Mouse (Mus musculus): ENCODE results near the gene Eln. TPM values are rescaled to one million over a fixed set of nuclear protein-coding genes. Genes with fewer than 3 reads are reported as not detected.

Eln gene
- total RNA-seq (2021), result 100 to 1,000 TPM; 334 to 400 TPM
- long read RNA-seq, experiment 1, transcript Eln-201 (37 exons, 3,853 nt), result major isoform, 74 of 204 reads
- long read RNA-seq, experiment 1, partial matches to known transcripts, result 95 of 204 reads
- long read RNA-seq, experiment 1, other reads (novel, unspliced or antisense), result 33 of 204 reads
- long read RNA-seq, experiment 2, transcript Eln-201 (37 exons, 3,853 nt), result major isoform, 133 of 278 reads
- long read RNA-seq, experiment 2, partial matches to known transcripts, result 102 of 278 reads
- long read RNA-seq, experiment 2, other reads (novel, unspliced or antisense), result 40 of 278 reads

- peak in 1 of 2 experiments; percentile 64 for DNase-seq (ENCODE audit: low spot score in 2 of 2)
These were observed at the start of gene Eln for GRCm38 (mm10) chr5:134746890-134747511. TSS of gene Eln (minus strand) at chr5:134747323.

DNA sequence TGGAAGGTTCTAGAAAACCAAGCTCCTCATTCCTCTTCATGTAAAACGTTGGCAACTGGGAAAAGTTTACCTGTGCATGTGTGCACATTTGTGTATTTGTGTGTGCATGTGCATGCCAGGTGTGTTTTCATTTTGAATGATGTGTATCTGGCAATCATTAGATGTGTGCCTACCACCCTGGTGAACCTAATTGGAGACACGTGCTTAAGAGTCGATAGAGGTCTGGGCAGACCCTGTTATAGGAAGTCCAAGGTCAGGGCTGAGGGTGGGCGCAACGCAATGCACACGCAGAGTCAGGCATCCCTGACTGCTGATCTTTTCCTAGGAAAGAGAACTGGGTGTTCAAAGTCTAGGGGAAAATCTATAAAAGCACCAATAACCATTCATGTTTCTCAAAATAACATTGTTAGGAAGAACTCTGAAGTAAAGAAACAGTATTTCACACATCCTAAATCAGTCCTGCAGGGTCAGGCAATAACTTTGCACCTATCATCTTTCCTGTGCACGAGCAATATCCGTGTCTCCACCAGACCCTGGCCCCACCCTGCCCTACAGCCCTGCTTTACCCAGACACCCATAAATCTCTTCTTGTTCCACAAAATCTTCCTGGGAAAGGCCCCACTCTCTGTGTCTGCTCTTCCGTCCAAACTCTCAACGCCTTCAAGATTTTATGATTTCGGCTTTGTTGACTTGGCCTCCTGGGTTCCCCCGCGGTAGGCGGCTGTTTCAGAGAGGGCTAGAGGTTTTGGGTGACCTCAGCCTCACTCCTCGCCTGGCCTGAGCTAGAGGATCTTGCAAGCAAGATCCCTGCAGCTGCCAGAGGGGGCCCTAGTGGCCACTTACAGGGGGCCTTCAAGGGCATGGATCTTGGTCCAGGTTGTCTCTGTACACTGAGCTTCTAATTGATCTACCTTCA, 43.2 kb upstream of the Eln start:
- DNase-seq (ENCODE audit: low spot score in 2 of 2), result peak in 1 of 2 experiments; percentile 64

DNA sequence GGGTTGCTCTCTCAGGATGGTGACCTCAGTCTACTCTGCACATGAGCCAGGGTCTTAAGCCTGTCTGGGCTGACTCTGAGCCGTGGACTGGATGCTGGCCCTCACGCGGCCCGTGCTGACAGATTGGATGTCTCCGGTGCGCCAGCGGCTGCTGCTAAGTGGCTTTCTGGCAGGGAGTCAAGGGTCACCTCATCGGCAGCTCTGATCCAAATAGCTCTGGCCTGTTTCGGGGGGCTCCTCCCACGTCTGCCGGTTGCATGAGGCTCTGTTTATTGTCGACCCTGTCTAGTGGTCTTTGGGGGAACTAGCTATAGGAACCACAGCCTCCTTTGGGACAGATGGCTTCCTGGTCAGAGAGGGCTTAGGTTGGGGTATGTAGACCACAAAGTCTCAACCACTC, 41.1 kb upstream of the Eln start:
- peak; percentile 59 to 78 for DNase-seq (ENCODE audit: low spot score in 2 of 2)

DNA sequence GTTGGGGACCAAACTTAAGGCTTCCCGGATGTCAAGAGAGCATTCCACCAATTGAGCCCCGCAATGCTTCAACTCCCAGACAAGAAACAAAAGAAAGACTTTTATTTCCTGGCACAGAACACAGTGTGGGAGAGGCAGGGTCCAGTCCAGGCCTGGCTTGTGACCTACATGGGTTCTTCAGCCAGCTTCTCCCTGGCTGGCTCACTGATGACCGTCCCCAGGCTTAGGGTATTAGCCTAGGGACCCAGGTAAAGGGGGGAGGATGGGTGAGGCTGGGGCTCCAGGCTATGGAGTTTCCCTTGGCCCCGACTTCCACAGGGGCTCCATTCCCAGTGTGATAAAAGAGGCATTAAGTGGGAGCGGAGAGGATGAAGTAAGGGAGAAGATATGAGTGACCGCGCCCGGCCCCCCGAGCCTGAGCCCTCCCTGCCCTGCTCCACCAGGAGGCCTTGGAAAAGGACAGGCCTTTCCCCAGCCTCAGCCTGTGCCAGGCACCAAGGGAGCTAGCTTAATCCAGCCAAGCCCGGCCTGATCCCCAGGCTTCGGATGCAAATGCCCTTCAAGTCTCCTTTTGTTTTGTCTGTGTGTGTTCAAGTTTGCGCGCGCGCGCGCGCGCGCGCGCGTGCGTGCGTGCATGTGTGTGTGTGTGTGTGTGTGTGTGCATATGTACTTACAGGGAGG, 38.7 kb upstream of the Eln start:
- DNase-seq (ENCODE audit: low spot score in 2 of 2), result peak in 1 of 2 experiments; percentile 32

DNA sequence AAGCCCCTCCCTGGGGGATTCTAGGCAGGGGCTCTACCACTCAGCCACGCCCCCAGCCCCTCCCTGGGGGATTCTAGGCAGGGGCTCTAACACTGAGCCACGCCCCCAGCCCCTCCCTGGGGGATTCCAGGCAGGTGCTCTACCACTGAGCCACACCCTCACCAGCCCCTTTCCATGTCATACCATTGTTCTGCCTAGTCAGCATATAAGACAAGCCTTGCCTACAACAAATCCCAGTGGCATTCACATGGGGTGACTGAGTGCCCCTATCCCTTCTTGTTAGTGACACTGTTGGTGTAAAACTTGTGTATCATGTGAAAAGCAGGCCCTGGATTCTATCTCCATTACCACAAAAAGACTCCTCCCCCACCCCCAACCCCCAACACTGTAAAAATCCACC, 36.7 kb upstream of the Eln start:
- no peak for DNase-seq (ENCODE audit: low spot score in 2 of 2)

- DNase-seq (ENCODE audit: low spot score in 2 of 2), result no peak
These were observed 33.8 kb upstream of the Eln start for GRCm38 (mm10) chr5:134780963-134781362.

DNA sequence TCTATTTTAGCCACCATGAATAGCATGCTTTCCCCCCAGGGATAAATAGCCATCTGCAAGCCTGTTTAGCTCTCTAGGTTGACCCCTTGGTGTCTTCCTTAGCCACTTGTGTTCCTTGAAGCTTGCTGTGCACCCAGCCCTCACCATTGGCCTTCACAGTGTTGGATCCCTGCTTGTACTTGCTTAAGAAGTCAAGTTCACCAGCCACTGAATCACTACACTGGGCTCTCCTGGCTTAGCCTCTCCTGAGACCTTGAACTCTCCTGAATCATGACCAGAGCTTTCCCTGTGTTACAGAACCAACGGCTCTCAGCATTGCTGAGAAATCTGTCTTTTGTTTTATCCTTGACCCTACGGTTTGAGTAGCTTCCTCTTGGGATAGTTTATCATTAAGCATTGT, 33.0 kb upstream of the Eln start:
- no peak for DNase-seq (ENCODE audit: low spot score in 2 of 2)

GRCm38 (mm10) chr5:134776551-134776950, 29.4 kb upstream of the Eln start:
- DNase-seq (ENCODE audit: low spot score in 2 of 2), result no peak

GRCm38 (mm10) chr5:134772522-134772921, 25.4 kb upstream of the Eln start:
- DNase-seq (ENCODE audit: low spot score in 2 of 2), result no peak

DNA sequence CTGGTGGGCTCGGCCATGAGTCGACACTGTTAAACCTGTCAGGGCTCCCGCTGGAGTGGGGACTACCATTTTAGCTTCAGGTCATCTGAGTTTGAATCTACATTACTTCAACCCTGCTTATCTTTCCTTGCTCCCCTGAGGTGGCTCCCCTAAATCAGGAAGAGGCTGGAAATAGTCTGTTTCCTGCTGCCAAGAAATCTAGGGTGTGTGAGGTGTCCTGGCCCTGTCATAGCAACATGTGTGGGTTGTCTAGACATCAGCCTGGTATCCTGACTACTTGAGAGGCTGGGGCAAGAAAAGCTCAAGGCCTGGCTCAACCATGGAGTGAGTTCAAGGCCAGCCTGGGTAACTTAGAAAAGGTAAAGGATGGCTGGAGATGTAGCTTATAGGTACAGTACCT, 24.6 kb upstream of the Eln start:
- DNase-seq (ENCODE audit: low spot score in 2 of 2), result no peak

DNA sequence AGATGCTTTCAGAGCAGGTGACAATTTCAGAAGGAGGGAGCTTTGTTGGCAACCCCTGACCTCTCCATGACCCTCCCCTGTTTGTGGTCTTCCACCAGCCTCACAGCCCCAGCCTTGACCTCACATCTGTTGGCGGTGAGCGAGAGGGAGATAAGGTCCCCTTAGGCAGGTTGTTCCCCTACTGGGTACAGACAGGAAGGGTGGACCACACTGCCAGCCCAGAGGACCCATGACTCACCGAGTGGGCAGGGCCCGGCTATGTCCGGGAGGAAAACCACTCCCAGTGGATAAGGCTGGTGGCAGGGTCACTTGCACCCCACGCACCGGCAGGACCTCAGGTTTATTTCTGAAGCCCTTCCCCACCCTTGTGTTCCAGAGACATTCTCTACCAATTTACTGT, 22.1 kb upstream of the Eln start:
- DNase-seq (ENCODE audit: low spot score in 2 of 2), result no peak

DNA sequence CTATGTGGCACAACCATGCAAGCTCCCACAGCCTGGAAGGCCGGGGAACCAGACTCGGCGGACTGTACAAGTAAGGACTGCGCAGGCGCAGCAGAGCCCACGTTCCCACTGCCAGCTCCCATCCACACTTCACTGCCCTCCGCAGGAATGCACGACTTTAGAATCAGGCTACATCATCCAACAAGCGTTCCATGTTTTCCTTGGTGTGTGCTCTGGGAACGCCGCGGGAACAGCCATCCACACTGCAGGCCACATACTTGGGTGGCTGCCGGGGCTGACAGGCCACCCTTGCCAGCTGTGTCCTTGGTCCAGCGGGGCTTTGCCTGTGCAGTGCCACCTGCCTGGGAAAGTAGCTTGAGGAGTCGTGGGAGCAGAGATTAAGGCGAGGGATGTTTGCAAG, 18.3 kb upstream of the Eln start:
- no peak for DNase-seq (ENCODE audit: low spot score in 2 of 2)

GRCm38 (mm10) chr5:134763326-134763725, 16.2 kb upstream of the Eln start:
- DNase-seq (ENCODE audit: low spot score in 2 of 2), result peak in 1 of 2 experiments; percentile 29

DNA sequence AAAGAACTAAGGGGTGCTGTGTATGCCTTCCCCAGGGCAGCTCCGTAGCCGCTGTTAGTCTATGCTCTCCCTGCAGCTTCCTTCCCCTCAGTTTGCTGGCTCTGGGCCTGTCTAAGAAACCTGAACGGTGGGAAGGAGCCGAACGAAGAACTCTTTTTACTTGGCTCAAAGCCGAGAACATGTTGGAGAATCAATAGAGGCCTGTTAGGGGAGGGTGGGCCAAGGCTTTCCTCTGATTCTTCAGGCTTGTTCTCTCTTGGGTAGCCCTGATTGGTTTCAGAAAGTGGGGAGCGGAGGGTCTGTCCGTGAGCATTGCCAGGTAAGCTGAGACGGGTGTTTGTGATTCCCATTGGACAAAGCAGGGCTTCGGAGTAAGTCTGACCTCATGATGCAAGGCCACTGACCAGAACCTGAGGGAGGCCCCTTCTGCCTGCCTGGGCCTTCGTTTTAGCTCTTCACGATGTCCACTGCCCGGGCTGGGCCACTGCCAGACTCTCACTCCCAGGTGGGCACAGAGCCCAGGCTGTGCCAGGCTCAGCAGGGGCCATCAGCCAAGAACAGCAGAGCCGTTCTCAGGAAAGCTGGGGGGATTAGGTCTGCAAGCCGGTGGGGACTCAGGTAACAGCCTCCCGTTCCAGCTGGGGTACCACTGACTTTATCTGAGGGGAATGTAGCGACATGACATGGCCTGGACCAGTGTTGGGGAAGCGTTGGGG, 14.4 kb upstream of the Eln start:
- DNase-seq (ENCODE audit: low spot score in 2 of 2), result no peak

DNA sequence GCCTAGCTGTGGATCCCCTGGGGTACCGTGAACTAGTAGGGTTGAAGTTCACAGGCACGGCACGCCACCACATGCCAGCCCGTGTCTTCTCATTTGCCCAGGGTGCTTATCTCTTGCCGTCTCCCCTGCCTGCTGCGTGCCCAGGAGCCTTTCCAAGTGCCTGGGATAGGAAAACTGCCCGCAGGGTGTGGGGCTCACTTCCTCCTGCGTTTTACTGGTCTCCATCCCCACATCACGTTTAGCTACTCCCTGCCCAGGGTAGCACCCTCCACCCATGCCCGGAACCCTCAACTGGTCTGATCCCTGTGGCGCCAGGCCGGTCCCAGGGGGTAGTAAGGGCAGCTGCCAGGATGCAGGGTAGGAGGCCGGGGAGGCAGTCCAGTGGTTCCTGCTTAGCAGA, 8.9 kb upstream of the Eln start:
- DNase-seq (ENCODE audit: low spot score in 2 of 2), result no peak

DNA sequence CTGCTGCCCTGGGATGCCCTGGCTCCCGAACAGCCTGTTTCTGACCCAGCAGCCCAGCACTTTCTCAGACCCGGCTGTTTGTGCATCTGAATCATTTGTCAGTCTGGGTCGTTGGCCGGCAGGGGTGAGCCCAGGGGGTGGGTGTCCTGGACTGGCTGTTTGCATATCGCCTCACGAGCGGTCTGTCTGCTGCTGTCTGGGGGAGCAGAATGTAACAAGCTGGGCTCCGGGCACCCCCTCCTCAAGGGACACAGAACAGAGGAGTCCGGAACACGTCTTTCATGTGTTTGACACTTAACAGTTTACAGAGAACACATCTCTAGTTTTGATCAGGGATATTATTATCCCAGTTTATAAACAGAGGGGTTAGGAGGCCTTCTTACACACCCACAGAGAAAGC, 7.0 kb upstream of the Eln start:
- no peak for DNase-seq (ENCODE audit: low spot score in 2 of 2)

- no peak for DNase-seq (ENCODE audit: low spot score in 2 of 2)
These were observed 3.3 kb upstream of the Eln start for GRCm38 (mm10) chr5:134750469-134750868.

GRCm38 (mm10) chr5:134747947-134748618, 960 bp upstream of the Eln start:
- DNase-seq (ENCODE audit: low spot score in 2 of 2), result peak in 1 of 2 experiments; percentile 65

DNA sequence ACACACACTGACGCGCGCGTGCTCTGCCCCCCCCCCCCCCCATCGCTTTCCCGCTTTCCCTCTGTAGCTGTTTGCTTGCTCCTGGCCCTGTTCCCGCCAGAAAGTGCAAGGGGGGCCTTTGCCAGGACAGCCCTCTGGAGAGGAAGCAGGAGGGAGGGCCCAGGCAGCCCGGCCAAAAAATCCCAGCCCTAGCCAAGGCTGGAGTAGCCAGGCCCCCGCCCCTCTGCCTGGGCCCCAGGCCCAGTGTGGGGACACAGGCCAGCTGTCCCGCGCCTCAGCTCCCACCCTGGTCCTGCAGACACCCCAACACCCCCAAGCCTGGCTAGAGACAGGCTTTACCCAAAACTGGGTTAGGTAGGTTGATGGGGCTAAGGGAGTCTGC, 380 bp upstream of the Eln start:
- peak; percentile 90 to 93 for DNase-seq (ENCODE audit: low spot score in 2 of 2)

GRCm38 (mm10) chr5:134746201-134746600, 922 bp downstream of the Eln start:
- DNase-seq (ENCODE audit: low spot score in 2 of 2), result no peak

Measured in gastrocnemius, postnatal 4 days (tissue).